Mouse (Mus musculus): ENCODE data around the gene Cox7b. TPM values are rescaled to one million over a fixed set of nuclear protein-coding genes. Genes with fewer than 3 reads are reported as not detected.
"Not testable (repeated sequence)": the region's sequence is repeated elsewhere in the genome, so short reads cannot be mapped to it uniquely, and the experiment has no call there.

Cox7b gene
- 664 and 683 TPM in 2 replicates for polyA plus RNA-seq (2011; ENCODE audit: insufficient read length, low read depth, missing spikeins)

- Histone ChIP-seq H3K4me3 (ENCODE audit: insufficient read depth, low read length) (peak within 1 kb of the TSS; percentile 94), H3K4me1 (ENCODE audit: control insufficient read depth, insufficient read depth, low read length) (no peaks in the 10 kb centered on the region), H3K27ac (ENCODE audit: insufficient read depth, low read length) (peak within 1 kb of the TSS; percentile 16; the same call in 1 of the 2 replicates)
- peak; percentile 77 for TF ChIP-seq POLR2A (IDR thresholded peaks at IDR 0.05; ENCODE audit: low read depth, low read length)
- TF ChIP-seq CTCF (IDR thresholded peaks at IDR 0.05; ENCODE audit: borderline replicate concordance, insufficient read depth, low read length): no peak
Measured at GRCm38 (mm10) chrX:106015571-106016322, at the start of gene Cox7b. Gene Cox7b (plus strand): TSS chrX:106015700.

GRCm38 (mm10) chrX:106001605-106002004, 13.9 kb upstream of the Cox7b start:
- Histone ChIP-seq H3K4me3 (ENCODE audit: insufficient read depth, low read length) (no peak overlapping the region), H3K4me1 (ENCODE audit: control insufficient read depth, insufficient read depth, low read length) (no peaks in the 10 kb centered on the region), H3K27ac (ENCODE audit: insufficient read depth, low read length) (no peak overlapping the region)
- no peak for TF ChIP-seq CTCF (IDR thresholded peaks at IDR 0.05; ENCODE audit: borderline replicate concordance, insufficient read depth, low read length)
- no peak for TF ChIP-seq POLR2A (IDR thresholded peaks at IDR 0.05; ENCODE audit: low read depth, low read length)

DNA sequence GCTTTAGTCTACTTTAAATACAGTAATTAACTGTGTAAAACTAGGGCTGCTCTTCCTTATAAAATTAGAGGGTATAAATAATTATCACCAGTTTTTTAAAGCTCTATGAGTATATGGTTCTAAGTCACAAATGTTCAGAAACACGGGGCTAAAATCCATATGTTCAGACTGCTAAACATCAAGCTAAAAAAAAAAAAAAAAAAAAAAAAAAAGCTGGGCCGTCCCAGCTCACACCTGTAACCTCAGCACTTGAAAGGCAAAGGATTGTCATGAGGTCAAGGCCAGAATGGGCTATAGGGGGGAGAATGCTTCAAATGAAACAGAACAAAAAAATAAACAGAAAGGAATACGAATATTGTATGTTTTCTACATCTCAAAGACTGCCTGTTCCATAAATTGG, 4.7 kb upstream of the Cox7b start:
- no peak for TF ChIP-seq POLR2A (IDR thresholded peaks at IDR 0.05; ENCODE audit: low read depth, low read length)
- Histone ChIP-seq H3K4me1 (ENCODE audit: control insufficient read depth, insufficient read depth, low read length) (no peaks in the 10 kb centered on the region), H3K4me3 (ENCODE audit: insufficient read depth, low read length) (peak overlapping the region; percentile 99), H3K27ac (ENCODE audit: insufficient read depth, low read length) (no peak overlapping the region; the same call in 1 of the 2 replicates)

- peak within 1 kb of the TSS; percentile 95 for H3K27ac ChIP-seq (ENCODE audit: insufficient read depth, low read length)
- TF ChIP-seq CTCF (IDR thresholded peaks at IDR 0.05; ENCODE audit: borderline replicate concordance, insufficient read depth, low read length): no peak
- TF ChIP-seq POLR2A (IDR thresholded peaks at IDR 0.05; ENCODE audit: low read depth, low read length): peak; percentile 91
Measured at GRCm38 (mm10) chrX:106011465-106012159, 3.9 kb upstream of the Cox7b start, which contains the start of gene Magt1. Gene Magt1 (minus strand): TSS chrX:106011906.

DNA sequence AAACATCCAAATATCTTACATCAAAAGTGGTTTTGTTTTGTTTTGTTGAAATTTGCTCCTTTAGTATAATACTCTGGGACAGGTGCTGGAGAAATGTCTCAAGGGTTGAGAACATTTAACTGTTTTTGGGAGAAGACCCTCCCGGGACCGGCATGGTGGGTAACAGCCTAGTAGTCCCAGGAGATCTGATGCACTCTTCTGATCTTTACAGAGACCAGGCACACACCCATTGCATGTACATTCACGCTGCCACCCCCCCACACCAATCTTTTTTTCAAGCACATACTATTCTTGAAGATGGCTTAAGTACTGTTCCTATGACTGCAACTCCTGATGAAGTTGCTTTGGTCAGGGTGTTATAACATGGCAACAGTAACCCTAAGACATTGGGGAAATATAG, 2.9 kb upstream of the Cox7b start:
- TF ChIP-seq CTCF (IDR thresholded peaks at IDR 0.05; ENCODE audit: borderline replicate concordance, insufficient read depth, low read length): no peak
- Histone ChIP-seq H3K4me3 (ENCODE audit: insufficient read depth, low read length) (no peak overlapping the region), H3K27ac (ENCODE audit: insufficient read depth, low read length) (no peak overlapping the region), H3K4me1 (ENCODE audit: control insufficient read depth, insufficient read depth, low read length) (no peaks in the 10 kb centered on the region)

More at GRCm38 (mm10) chrX:106011465-106012159, 3.9 kb upstream of the Cox7b start, which contains the start of gene Magt1:
- Histone ChIP-seq H3K4me3 (ENCODE audit: insufficient read depth, low read length) (peak within 1 kb of the TSS; percentile 99), H3K4me1 (ENCODE audit: control insufficient read depth, insufficient read depth, low read length) (no peaks in the 10 kb centered on the region)

DNA sequence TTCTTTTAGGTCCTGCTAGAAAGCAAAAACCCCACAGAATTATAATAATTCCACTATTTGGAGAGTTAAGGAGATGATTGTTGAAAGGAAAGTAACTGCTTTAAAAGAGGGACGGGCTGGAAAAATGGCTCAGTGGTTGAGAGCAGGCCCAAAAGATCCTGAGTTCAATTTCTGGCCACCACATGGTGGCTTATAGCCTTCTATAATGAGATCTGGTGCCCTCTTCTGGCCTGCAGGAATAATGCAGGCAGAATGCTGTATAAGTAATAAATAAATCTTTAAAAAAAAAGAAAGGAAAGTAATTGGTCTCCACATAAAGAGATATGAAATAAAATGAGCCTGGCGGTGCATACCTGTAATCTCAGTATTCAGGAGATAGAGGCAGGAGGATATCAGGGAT, 2.3 kb upstream of the Cox7b start:
- Histone ChIP-seq H3K27ac (ENCODE audit: insufficient read depth, low read length) (no peak overlapping the region), H3K4me1 (ENCODE audit: control insufficient read depth, insufficient read depth, low read length) (no peaks in the 10 kb centered on the region), H3K4me3 (ENCODE audit: insufficient read depth, low read length) (no peak overlapping the region)
- no peak for TF ChIP-seq CTCF (IDR thresholded peaks at IDR 0.05; ENCODE audit: borderline replicate concordance, insufficient read depth, low read length)

DNA sequence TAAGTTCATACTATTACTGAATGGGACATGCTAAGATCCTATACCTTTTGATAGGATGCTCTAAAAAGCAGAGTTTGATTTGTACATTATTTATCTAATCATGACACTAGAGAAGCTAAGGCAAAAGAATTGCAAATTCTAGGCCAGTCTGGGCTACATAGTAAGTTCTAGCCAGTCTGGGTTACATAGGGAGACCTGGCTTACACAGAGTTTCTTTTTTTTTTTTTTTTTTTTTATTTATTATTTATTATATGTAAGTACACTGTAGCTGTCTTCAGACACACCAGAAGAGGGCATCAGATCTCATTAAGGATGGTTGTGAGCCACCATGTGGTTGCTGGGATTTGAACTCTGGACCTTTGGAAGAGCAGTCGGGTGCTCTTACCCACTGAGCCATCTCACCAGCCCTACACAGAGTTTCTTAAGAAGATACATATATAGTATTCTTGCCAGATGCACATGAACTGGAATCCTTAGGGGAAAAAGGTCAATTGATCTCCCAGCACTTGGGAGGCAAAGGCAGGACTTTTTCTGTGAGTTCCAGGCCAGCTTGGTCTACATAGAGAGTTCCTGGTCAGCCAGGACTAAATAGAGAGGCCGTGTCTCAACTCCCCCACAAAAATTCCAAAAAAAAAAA, 641 bp upstream of the Cox7b start:
- not testable (repeated sequence) for H3K4me3 ChIP-seq (ENCODE audit: insufficient read depth, low read length); H3K4me1 ChIP-seq (ENCODE audit: control insufficient read depth, insufficient read depth, low read length)

GRCm38 (mm10) chrX:106017102-106017501, 1.6 kb downstream of the Cox7b start:
- H3K4me1 ChIP-seq (ENCODE audit: control insufficient read depth, insufficient read depth, low read length): no peaks in the 10 kb centered on the region
- no peak for TF ChIP-seq CTCF (IDR thresholded peaks at IDR 0.05; ENCODE audit: borderline replicate concordance, insufficient read depth, low read length)
- no peak for TF ChIP-seq POLR2A (IDR thresholded peaks at IDR 0.05; ENCODE audit: low read depth, low read length)
- no peak overlapping the region for H3K27ac ChIP-seq (ENCODE audit: insufficient read depth, low read length)
- H3K4me3 ChIP-seq (ENCODE audit: insufficient read depth, low read length): no peak overlapping the region

More for the DNA sequence above, 641 bp upstream of the Cox7b start:
- H3K27ac ChIP-seq (ENCODE audit: insufficient read depth, low read length): not testable (repeated sequence)

DNA sequence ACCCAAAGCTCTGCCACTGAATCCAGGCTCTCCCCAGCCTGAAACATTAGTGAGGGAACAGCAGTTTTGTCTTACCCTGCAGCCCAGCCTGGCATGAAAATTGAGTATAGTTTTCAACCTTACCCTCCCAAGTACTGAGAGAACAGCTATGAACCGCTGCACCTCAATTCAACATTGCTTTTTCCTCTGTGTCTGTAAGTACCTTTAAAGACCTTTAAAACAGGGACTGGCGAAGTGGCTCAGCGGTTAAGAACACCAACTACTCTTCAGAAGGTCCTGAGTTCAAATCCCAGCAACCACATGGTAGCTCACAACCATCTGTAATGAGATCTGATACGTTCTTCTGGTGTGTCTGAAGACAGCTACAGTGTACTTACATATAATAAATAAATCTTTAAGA, 2.0 kb downstream of the Cox7b start:
- TF ChIP-seq CTCF (IDR thresholded peaks at IDR 0.05; ENCODE audit: borderline replicate concordance, insufficient read depth, low read length): no peak
- no peak for TF ChIP-seq POLR2A (IDR thresholded peaks at IDR 0.05; ENCODE audit: low read depth, low read length)
- H3K27ac ChIP-seq (ENCODE audit: insufficient read depth, low read length): no peak overlapping the region

More for the DNA sequence above, 2.0 kb downstream of the Cox7b start:
- Histone ChIP-seq H3K4me3 (ENCODE audit: insufficient read depth, low read length) (no peak overlapping the region), H3K4me1 (ENCODE audit: control insufficient read depth, insufficient read depth, low read length) (no peaks in the 10 kb centered on the region)

Data from embryonic fibroblast, embryonic 13.5 days (primary cell).